Mouse (Mus musculus) MEL (cell line): ENCODE data around the gene Il25.

Source experiments
- BHLHE40 ChIP-seq: IDR thresholded peaks from 2 replicates; pipeline ENCODE4 v1.6.1; 2012; ENCODE audit warnings: low read depth, mild to moderate bottlenecking, inconsistent platforms, low read length, improper control_type of control experiment, borderline replicate concordance
- CHD2 ChIP-seq: IDR thresholded peaks from 2 replicates; pipeline ENCODE4 v1.6.1; 2011; ENCODE audit warnings: low read length, improper control_type of control experiment
- CTCF ChIP-seq, 3 experiments: IDR thresholded peaks in 2 of 3; conservative IDR thresholded peaks in 1 of 3; 2 replicates each; pipeline ENCODE4 v1.5.1; 2011 to 2012; ENCODE audit warnings: low read length in 3 of 3, low read depth in 2 of 3, mild to moderate bottlenecking in 2 of 3, improper control_type of control experiment in 1 of 3, inconsistent platforms in 1 of 3, mixed read lengths in 1 of 3, moderate library complexity in 1 of 3; ENCODE audit not compliant: control insufficient read depth in 1 of 3, insufficient read depth in 1 of 3, poor library complexity in 1 of 3, severe bottlenecking in 1 of 3
- GATA1 ChIP-seq: IDR thresholded peaks from 2 replicates; pipeline ENCODE4 v1.6.1; 2011; ENCODE audit warnings: low read depth, low read length, improper control_type of control experiment
- MAFK ChIP-seq: IDR thresholded peaks from 2 replicates; pipeline ENCODE4 v1.6.1; 2011; ENCODE audit warnings: low read depth, mild to moderate bottlenecking, low read length, improper control_type of control experiment, borderline replicate concordance
- MAX ChIP-seq: IDR thresholded peaks from 2 replicates; pipeline ENCODE4 v1.6.1; 2011; ENCODE audit warnings: low read length, improper control_type of control experiment
- MYB ChIP-seq: IDR thresholded peaks from 2 replicates; pipeline ENCODE4 v1.6.1; 2011; ENCODE audit warnings: mild to moderate bottlenecking, low read depth, low read length, improper control_type of control experiment
- POLR2A ChIP-seq, 2 experiments: IDR thresholded peaks; 2 replicates each; pipeline ENCODE4 v1.6.1; 2011 to 2012; ENCODE audit warnings: low read length in 2 of 2, mild to moderate bottlenecking in 2 of 2, control low read depth in 1 of 2, improper control_type of control experiment in 1 of 2, low read depth in 1 of 2, moderate library complexity in 1 of 2; ENCODE audit not compliant: control insufficient read depth in 1 of 2, insufficient read depth in 1 of 2, poor library complexity in 1 of 2
- TBP ChIP-seq: IDR thresholded peaks from 2 replicates; pipeline ENCODE4 v1.8.0; 2011; ENCODE audit warnings: low read depth, low read length, improper control_type of control experiment
- USF2 ChIP-seq, 2 experiments: IDR thresholded peaks; 2 replicates each; pipeline ENCODE4 v1.6.1; 2011 to 2012; ENCODE audit warnings: improper control_type of control experiment in 2 of 2, low read length in 2 of 2, borderline replicate concordance in 1 of 2, inconsistent platforms in 1 of 2, low read depth in 1 of 2, mild to moderate bottlenecking in 1 of 2; ENCODE audit not compliant: insufficient read depth in 1 of 2

- no peak for TF ChIP-seq POLR2A (IDR thresholded peaks at IDR 0.05; ENCODE audit: control insufficient read depth in 1 of 2, insufficient read depth in 1 of 2, low read depth in 1 of 2, low read length in 2 of 2, poor library complexity in 1 of 2)
- no peak for TF ChIP-seq GATA1
- no peak for TF ChIP-seq CTCF (IDR thresholded peaks at IDR 0.05 in 2 of 3, conservative IDR thresholded peaks at IDR 0.05 in 1 of 3; ENCODE audit: control insufficient read depth in 1 of 3, insufficient read depth in 1 of 3, low read depth in 2 of 3, low read length in 3 of 3, poor library complexity in 1 of 3, severe bottlenecking in 1 of 3)
- no peak for TF ChIP-seq BHLHE40
- TF ChIP-seq CHD2, result no peak
- TF ChIP-seq MAX, result no peak
- no peak for TF ChIP-seq USF2 (IDR thresholded peaks at IDR 0.05; ENCODE audit: borderline replicate concordance in 1 of 2, insufficient read depth in 1 of 2, low read depth in 1 of 2, low read length in 2 of 2)
- no peak for TF ChIP-seq MAFK
- no peak for TF ChIP-seq TBP
- no peak for TF ChIP-seq MYB
Observed at GRCm38 (mm10) chr14:54967874-54968273, 35.4 kb downstream of the Il25 start.
